Mouse (Mus musculus): ENCODE measurements around the gene Klf5. TPM values are rescaled to one million over a fixed set of nuclear protein-coding genes. Genes with fewer than 3 reads are reported as not detected.

Gene Klf5
- total RNA-seq, 2 experiments from 2014 or later, result 16.4 to 16.5 TPM

DNA sequence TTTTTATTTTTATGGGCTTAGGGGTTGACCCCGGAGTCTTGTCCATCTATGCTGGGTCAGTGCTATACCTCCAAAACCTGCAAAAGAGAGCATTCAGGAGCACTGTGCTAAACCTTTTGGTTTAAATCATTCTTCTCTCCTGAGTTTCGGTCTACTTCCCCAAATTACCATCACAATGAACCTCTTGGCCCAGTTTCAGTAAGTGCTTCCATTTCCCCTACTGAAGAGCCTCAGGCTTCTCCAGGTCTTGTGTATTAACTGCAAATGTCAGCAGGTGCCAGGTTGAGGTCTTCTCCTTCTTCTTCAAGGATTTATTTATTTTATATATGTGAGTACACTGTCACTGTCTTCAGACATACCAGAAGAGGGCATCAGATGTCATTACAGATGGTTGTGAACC lies 55.6 kb downstream of the Klf5 start:
- no peak for TF ChIP-seq CTCF (IDR thresholded peaks at IDR 0.05)
- Histone ChIP-seq H3K27ac (no peak overlapping the region), H3K4me3 (no peak overlapping the region)
- intact Hi-C loops (cut with DNase I), result no loop called here
- DNase-seq (ENCODE audit: extremely low spot score in 1 of 2, low spot score in 2 of 2), result no peak

DNA sequence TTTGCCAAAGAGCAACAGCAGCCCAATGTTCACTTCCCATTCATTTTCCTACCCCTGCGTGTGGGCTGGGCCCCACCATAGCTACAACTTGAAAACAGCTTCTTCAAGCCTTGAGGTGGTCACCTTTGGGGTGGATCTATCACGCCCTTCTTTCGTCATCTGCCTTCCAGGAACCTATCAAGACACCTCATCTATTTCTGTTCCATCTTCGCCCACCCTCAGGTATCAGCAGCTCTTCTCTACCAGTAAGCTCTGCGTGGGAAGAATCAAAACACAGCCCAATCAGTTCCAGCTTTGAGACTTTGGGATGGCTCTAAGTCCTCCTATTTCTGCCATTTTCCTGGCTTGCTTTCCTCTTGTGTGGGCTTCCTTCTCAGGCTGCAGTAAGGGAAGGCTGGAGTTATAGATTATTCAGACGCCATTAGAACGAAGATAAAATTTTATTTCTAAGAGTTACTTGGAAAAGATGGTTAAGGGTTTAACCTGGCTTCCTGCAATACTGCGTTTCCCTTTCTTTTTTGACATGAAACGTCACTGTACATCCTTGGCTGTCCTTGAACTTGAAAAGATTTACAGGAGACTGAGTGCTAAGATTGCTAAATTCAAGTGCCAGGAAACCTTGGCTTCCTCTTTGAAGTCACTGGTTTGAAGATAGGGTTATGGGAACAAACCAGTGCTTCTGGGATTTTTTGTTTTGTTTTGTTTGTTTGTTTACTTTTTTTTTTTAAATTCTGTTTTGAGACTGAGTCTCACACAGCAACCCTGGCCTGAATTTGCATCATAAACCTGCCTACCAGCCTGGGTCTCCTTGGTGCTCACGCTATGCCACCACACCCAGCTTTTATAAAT lies 56.5 kb downstream of the Klf5 start:
- Histone ChIP-seq H3K4me3 (no peak overlapping the region), H3K27ac (no peak overlapping the region)
- DNase-seq (ENCODE audit: extremely low spot score in 1 of 2, low spot score in 2 of 2), result no peak
- TF ChIP-seq CTCF (IDR thresholded peaks at IDR 0.05), result no peak
- intact Hi-C loops (cut with DNase I), result no loop called here

DNA sequence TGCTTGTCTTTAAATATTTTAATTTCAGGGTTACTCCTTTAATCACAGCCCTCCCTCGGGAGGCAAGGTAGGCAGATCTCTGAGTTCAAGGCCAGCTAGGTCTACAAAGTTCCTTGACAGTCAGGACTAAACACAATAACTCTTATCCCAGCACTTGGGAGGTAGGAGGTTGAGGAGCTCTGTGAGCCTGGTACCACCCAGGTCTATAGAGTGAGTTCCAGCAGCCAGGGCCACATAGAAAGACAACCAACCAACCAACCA lies 57.0 kb downstream of the Klf5 start:
- Histone ChIP-seq H3K27ac (no peak overlapping the region), H3K4me3 (no peak overlapping the region)
- intact Hi-C loops (cut with DNase I), result no loop called here
- no peak for DNase-seq (ENCODE audit: extremely low spot score in 1 of 2, low spot score in 2 of 2)
- no peak for TF ChIP-seq CTCF (IDR thresholded peaks at IDR 0.05)

DNA sequence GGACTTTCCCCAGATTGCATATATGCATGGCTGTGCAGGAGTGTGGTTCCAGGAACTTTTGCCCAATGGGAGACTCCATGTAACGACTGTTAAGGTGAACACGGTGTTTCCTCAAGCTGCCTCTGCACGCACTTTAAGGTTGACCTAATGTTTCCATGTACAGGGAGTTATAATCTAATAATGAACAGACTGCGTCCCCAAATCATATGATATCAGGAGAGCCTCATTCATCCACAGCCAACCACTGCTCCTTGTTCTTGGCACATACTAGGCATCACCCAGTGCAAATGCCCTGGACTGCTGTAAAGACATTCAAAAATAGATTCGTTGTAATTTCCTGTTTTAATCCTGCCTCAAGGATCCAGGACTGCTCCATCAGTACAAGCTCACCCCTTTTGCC lies 64.5 kb downstream of the Klf5 start:
- intact Hi-C loops (cut with DNase I), result no loop called here
- no peak for DNase-seq (ENCODE audit: extremely low spot score in 1 of 2, low spot score in 2 of 2)
- no peak for TF ChIP-seq CTCF (IDR thresholded peaks at IDR 0.05)

DNA sequence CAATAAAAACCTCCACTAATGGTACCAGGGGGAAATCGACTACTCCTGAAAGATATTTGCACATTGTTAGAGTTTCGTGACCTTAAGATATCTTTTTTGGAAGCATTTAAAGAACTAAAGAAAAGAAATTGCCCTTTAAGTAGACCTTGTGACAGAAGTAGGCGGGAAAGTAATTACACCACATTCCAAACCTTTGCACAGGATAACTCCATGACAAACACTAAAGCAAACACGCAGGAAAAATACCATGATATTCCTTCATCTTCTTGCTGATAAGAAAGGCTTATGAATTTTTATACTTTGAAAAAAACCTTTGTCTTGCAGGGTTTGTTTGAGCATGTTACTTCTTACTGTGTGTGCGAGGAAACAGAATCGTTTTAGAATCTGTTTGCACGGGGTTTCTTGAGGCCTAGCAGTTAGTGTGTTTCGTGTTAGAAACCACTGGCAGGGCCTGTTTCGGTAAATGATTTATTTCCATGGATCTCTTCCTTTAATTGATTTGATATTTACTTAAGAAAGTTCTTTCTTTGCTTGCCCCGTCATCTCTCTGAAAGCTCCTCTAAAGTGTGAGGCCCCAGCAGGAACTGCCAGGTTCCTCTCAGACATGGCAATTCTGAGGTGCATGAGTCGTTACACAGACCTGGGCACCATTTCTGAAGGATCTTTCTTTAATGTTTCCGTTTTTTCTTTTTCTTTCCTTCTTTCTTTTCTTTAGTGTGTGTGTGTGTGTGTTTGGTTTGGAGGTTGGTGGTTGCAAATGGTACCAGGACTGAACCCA lies 65.7 kb downstream of the Klf5 start:
- Histone ChIP-seq H3K4me3 (no peak overlapping the region), H3K27ac (no peak overlapping the region)
- intact Hi-C loops (cut with DNase I), result no loop called here
- no peak for TF ChIP-seq CTCF (IDR thresholded peaks at IDR 0.05)
- no peak for DNase-seq (ENCODE audit: extremely low spot score in 1 of 2, low spot score in 2 of 2)

More for the DNA sequence above, 64.5 kb downstream of the Klf5 start:
- no peak overlapping the region for H3K4me3 ChIP-seq
- no peak overlapping the region for H3K27ac ChIP-seq

Other genes with a start within 250 kb of the Klf5 start
- 10 to 100 TPM; 13.6 to 15.0 TPM for gene Pibf1, start 199.3 kb upstream of the Klf5 start, total RNA-seq (2021)
- gene Dis3, start 198.9 kb upstream of the Klf5 start, total RNA-seq (2021), result 10 to 100 TPM; 17.7 to 18.7 TPM

Measured in left cerebral cortex, adult 2 months (tissue).